Mouse (Mus musculus): ENCODE data around the gene Haghl.
"Not testable (repeated sequence)": the region's sequence is repeated elsewhere in the genome, so short reads cannot be mapped to it uniquely, and the experiment has no call there.

Haghl gene

DNA sequence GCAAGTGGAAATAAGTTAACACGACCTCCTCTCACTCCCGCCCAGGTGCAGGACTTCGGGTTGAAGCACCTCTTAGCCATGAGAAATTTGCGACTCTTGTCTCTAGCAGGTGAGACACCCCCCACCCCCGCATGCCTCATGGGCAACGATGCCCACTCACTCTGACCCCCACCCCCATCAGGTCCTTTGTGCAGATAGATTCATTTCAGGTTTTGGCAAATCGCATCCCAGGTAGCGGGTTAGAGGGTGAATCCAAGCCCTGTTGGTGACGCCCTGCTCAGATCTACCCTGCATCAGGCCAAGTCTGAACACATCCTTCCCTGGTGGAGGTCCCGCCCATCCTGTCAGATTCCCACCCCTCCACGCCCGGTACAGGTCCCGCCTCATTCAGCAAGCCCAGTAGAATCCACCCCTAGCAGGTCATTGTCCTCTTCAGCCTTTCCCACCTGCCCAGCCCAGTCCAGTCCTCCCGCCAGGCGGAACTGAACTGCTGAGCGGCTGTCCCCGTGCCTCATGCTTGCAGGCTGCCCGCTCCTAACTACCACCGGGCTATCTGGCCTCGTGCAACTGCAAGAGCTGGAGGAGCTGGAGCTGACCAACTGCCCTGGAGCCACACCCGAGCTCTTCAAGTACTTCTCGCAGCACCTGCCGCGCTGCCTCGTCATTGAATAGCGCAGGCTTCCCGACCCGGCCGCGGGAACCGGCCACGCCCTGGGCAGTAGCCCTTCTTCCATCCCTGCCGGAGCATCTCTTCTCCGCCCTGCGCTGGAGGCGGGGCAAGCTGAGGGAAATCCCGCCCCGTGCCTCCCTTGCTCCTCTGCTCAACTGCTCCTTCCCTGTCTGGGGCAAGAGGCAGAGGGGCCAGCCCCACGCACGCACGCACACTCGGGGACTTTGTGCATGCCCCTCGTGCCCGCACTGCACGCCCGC, 33.6 kb upstream of the Haghl start:
- DNase-seq (ENCODE audit: low read depth, low spot score), result no peak

DNA sequence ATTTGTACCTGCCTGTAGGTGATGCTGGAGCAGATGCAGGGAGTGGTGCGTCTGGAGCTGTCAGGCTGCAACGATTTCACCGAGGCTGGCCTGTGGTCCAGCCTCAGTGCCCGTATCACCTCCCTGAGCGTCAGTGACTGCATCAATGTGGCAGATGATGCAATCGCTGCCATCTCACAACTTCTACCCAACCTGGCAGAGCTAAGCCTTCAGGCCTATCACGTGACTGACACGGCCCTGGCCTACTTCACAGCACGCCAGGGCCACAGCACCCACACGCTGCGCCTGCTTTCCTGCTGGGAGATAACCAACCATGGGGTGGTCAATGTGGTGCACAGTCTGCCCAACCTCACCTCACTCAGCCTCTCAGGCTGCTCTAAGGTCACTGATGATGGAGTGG, 32.2 kb upstream of the Haghl start:
- no peak for DNase-seq (ENCODE audit: low read depth, low spot score)

DNA sequence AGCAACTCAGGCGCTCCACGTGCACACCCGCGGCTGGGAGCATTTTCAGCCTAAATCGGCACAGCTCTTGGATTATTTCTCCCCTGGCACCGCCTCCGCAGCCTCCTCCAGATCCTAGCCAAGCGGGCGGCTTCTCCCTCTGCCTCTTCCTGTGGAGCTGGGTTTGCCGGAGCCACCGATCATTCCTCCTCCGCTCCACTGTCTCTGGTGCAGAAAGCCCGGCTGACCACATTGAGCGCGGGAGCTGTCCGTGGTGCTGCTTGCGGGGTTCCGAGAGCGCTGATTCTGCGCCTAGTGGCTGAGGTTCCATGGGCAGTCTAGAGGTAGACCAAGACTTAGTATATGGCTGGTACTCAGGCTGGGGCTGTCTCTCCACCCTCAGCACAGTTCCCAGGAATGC, 28.0 kb upstream of the Haghl start:
- DNase-seq (ENCODE audit: low read depth, low spot score), result peak; percentile 75

DNA sequence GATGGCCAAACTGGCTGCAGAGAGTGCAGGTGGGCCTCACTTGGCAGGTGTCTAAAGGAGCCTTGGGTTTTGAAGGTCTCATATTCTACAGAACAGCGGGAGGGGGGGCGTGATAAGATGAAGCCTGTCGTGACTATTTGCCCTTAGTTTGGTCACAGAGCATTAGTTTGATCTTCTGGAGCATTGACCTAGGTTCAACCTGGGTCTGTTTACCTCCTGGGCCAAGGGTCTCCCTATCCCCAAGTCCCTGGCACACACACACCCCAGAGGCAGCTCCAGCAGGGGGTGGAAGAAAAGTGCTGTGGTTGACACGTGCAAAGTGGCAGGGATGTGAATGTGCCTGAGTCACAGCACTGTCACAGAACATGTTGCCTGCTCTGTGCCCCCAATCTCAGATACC, 25.4 kb upstream of the Haghl start:
- no peak for DNase-seq (ENCODE audit: low read depth, low spot score)

DNA sequence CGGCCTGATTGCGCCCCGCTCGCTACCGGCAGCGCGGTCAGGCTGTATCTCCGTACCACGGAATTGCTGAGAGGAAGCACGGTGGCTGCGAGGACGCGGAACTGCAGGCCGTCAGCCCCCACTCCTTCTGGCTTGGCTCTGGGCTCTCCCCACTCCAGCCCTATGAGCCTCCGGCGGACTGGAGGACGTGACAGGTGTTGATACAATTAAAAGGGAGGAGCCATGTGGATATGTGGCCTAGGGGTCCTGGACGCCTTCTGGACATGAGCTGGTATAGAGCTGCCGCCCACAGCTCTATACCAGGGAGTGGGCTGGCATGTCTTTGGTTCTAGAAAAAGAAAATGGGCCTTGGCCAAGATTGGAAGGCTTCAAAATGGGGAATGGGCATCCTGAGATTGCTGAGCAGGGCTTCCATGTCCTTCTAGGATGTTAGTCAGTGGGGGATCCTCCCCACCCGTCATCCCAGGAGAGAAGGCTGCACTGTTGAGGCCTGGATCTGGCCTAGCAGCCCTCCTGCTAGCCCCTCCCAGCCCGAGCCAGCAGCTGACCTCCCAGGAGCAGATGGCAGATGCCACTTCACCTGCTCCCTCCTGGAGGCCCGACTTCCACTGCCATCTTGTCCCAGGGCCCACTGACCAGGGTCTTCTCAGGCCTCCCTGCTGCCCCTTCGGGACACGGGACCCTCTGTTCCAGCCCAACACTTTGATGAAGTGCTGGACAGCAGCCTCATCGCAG, 24.3 kb upstream of the Haghl start:
- no peak for DNase-seq (ENCODE audit: low read depth, low spot score)

DNA sequence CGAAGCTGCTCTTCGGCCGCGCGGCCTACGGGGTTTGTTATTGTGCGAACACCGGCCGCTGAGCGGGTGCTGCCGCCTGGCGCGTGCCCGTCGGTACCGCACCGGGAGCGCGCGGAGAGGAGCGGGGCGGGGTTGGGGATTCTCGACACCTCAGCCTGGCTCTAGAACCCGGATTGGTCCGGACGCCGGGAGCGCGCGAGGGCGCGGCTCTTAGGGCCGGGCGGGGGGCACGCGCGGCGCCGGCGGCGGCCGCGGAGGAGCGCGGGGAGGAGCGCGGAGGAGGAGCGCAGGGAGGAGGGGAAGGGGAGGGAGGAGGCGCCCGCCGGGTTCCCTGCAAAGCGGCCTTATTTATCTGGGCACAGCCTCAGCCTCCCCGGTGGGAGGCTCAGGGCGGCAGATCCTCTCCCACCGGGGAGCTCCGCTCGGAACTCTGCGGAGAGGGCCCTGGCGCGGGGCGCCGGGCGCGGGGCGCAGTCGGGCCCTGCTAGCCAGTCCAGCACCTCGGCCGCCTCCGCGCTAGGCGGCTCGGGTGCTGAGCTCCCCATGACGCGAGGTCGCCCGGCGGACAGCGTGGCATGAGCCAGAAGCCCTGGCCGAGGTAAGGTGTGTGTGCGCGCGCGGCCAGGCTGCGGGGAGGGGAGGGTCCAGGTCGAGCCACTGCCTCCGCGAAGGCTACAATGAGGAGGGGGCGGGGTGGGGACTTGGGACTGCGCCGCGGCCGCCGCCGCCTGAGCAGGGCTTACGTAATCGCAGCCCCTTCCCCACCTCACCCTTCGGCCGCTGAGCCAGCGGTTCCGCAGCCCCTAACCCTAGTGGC, 23.5 kb upstream of the Haghl start, which contains the start of gene Fbxl16:
Gene Fbxl16 (plus strand): TSS at position 297 of the 817 bp plus-strand sequence.
- no peak for DNase-seq (ENCODE audit: low read depth, low spot score)

DNA sequence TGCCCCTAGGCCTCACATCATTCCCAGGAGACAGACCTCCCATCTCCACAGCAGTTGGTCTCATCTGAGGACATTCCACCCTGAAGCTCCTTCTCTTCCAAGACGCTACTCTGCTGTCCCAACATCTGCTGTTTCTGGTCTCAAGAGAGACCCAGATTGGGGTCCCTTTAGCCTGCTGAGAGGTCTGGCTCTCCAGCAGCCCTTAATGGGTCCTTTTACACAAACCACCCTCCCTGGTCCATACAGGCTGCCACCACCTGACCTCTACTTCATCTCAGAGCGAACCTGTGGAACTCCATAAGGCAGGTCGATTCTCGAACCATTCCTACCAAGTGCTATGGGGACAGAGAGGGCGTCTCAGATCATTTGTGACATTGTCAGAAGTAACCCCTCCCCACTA, 22.6 kb upstream of the Haghl start:
- DNase-seq (ENCODE audit: low read depth, low spot score), result no peak

DNA sequence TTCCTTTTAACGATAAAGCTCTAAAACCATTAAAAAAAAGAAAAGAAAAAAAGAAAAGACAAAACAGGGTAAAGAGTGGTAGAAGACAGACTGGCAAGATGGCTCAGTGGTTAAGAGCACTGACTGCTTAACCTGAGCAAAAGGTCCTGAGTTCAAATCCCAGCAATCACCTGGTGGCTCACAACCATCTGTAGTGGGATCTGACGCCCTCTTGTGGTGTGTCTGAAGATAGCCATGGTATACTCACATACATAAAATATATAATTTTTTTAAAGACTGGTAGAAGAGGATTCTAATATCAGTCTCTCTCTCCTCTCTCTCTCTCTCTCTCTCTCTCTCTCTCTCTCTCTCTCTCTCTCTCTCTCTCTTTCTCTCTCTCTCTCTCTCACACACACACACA, 22.0 kb upstream of the Haghl start:
- DNase-seq (ENCODE audit: low read depth, low spot score), result not testable (repeated sequence)

DNA sequence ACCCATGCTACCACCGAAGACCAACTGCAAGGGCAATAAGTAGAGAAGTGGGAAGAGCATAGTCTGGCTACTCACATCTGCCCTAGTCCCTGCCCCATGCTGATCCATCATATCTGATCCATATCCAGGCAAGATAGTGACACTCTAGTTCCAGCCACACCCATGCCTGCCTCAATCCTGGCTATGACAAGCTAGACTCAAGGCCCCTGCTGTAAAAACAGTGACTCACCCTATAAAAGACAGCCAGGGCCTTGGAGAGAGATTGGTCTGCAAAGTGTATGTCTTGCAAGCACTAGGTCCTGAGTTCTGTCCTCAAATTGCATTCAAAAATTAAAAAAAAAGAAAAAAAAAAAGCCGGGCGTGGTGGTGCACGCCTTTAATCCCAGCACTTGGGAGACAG, 21.0 kb upstream of the Haghl start:
- peak; percentile 69 for DNase-seq (ENCODE audit: low read depth, low spot score)

DNA sequence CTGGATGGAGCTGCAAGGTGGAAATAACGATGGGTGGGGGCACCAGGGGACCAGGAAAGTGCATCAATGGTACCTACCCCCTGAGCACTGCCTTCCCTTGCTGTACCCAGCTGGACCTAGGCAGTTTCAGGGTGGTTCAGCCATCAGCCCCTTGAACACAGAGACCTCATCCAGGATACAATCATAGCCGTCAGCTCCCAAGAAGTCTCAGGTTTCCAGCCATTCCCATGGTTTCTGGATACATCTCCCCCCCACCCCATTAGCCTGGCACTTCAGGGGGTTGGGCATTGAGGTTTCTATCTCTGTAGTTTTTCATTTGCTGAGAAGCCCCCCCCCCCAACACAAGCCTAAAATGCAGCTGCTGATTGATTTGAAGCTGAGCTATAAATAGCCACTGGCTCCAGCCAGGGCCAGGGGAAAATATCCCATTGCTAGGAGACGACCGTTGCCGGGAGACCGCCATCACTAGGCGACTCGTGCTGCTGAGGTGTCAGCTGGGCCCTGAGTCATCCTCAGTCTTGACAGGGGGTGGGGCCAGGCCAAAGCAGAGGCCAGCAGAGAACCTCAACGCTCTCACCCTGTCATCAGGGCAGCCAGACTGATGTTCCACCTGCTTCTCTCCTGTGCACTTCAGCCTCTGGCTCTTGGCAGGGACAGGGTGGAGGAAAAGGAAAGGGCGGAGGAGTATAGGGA, 17.5 kb upstream of the Haghl start:
- DNase-seq (ENCODE audit: low read depth, low spot score), result peak; percentile 92

DNA sequence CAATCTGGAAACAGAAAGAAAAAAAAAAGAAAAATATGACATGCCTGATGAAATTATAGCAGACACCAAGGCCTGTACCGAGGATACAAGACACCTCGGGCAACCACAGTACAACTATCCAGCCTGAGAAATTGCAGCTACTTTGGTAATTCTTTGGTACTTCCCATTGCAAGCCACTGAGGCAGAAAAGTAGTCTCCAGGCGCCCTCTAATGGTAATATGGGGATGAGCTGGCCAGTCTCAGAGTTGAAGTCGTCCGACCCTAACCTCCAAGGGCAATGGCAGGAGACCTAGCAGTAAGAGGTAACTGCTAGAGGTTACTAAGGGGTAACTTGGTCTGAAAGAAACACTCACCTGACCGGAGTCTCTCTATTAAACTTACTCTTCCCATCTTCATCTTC, 15.6 kb upstream of the Haghl start:
- DNase-seq (ENCODE audit: low read depth, low spot score), result peak; percentile 89

DNA sequence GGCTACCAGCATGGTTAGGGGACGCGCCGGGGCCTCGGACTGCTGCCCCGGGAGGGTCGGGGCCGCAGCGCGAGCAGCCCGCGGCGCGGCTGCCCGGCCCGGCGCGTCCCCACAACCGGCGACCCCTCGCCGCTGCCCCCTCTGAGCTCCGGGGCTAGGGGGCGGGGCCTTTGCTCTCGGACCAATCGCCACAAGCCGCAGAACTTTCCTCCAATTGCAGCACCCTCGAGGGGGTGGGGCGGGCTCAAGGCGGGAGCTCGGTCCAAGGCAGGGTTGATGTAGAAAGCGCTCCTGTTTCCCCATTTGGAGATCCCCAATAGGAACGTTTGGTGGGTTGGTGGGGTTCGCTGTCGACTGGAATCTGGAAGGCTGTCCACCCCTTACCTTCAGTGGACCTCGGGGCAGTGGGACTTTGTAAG, 11.5 kb upstream of the Haghl start, which contains the start of gene Metrn:
Gene Metrn (minus strand): TSS at position 186 of the 419 bp plus-strand sequence.
- DNase-seq (ENCODE audit: low read depth, low spot score), result peak; percentile 87

DNA sequence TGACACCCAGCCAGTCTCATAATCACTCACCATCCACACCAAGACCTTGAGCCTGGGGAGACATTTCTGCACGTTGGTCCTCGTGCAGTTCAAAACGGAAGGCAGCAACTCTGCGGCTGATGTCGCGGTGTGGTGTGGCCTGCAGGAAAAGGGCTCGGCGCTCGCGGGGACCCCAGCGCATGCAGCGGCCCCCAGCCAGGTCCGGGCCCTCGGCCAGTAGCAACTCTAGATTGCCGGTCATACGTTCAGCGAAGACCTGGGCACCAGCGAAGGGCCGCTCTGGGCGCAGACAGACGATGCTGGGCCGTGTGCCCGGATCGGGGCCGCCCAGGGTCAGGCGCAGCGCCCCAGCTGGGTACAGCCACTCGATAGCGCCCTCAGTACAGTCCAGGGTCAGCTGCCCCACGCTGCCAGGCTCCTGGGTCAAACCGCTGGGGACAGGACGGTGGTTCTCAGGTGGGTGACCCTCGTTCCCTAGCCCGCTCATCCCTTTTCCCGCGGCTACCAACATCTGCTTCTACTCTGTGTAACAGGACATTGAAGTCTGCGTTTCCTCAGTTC, 10.8 kb upstream of the Haghl start:
- DNase-seq (ENCODE audit: low read depth, low spot score), result no peak

DNA sequence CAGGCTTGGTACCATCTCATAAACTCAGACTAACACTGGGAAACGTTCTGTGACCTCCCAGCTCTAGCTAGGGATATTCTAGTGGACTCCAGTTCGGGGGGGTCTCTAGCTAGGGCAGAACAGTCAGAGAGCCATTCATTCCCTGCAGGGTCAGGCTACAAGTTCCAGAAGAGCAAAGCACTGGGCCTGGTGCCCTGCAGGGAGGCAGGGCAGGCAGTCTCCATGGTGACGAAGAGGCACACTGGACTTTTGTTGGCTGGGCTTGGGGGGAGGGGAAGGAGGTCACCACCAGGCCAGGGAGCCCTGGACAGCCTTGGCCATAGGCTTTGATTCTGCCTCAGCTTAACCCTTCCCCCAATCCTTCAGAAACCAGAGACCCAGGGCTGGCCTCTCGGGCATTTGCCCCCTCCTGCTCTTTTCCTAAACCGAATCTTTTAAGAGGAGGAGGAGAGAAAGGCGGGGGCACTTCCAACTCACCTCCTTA, 10.2 kb upstream of the Haghl start, which contains the start of gene AC134908.4:
Gene AC134908.4 (minus strand): TSS at position 51 of the 484 bp plus-strand sequence.
- peak; percentile 47 for DNase-seq (ENCODE audit: low read depth, low spot score)

DNA sequence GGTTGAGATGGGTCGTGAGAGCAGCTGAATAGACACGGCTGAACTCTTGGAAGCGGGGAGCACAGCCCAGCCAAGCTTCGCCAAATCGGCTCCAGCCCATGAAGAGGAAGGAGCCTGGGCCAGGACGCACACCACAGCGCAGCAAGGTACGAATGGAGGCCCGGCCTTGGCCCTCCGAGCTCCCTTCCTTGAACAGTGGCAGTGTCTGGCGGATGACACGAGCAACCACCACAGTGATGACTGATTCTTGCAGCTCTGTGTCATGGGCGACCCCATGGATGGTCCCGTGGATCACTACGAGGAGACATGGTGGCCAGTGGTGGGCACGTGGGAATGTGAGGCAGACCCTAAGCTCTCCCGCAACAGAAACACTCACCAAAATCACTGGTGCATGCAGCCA, 9.5 kb upstream of the Haghl start:
- no peak for DNase-seq (ENCODE audit: low read depth, low spot score)

DNA sequence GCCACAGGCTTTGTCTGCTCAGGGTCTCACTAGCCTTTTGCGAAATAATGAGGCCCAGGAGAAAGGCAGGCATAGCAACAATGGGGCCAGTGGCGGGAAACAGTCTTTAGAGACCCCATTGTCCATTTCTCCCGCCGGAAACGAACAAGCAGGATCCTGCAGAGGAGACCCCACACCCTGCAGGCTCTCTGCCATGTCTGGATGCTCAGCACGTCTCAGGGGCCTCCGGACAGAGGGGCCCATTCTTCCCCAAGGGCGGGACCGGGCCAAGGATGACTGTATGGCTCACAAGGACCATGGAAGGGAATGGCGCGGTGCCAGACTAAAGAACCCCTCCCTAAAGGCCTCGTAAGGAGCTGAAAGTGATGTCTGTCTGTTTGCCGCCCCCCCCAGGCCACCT, 8.7 kb upstream of the Haghl start:
- no peak for DNase-seq (ENCODE audit: low read depth, low spot score)

DNA sequence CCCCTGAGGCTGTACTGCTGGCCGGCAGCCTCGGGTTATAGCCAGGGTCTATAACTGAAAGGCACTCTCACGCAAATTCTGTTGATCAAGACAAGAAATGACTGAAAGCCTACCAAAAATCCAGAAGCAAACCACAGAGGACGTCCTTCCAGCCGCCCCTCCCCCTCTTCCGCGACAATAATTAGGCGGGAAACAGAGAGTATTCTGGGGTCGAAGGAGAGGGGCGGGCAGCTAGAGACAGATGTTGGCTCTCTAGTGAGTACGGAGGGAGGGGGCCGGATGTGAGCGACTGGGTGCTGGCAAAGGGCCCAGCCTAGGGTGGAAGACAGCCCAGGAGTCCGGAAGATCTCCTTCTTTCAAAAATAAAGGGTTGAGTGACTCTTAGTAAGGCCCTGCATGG, 7.1 kb upstream of the Haghl start, which contains the start of gene Fam173a:
Gene Fam173a (minus strand): TSS at position 287 of the 400 bp plus-strand sequence.
- DNase-seq (ENCODE audit: low read depth, low spot score), result peak; percentile 76

DNA sequence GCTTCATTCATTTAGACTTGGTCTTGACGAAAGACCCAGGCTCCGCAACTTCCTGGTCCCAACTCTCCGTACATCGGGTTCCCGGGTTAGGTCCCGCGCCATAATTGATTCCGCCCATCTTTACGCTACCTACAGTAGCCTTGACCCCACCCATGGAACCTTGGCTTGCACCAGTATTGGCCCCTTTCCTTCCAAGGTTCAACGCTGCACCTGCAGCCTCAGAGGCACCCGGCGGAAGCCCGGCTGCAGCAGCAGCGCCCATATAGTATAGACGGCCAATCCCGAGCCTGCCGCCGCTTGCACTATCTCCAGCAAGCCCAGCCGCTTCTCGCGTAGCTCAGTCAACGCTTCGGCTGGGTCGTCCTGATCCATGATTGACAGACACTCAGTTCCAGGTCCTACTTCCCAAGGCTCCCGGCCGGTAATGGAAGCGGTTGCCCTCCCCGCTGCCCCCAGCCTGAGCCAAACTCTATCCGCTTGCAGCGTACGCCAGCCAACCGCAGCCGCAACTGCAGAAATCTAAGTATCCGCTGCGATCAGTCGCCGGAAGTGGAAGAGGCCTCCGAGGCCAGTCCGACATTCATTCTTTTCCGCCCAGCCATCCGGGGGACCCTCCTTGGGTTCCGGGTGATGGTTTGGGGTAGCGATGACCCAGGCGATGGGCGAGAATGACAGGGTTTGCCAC, 6.5 kb upstream of the Haghl start:
- DNase-seq (ENCODE audit: low read depth, low spot score), result peak; percentile 89

DNA sequence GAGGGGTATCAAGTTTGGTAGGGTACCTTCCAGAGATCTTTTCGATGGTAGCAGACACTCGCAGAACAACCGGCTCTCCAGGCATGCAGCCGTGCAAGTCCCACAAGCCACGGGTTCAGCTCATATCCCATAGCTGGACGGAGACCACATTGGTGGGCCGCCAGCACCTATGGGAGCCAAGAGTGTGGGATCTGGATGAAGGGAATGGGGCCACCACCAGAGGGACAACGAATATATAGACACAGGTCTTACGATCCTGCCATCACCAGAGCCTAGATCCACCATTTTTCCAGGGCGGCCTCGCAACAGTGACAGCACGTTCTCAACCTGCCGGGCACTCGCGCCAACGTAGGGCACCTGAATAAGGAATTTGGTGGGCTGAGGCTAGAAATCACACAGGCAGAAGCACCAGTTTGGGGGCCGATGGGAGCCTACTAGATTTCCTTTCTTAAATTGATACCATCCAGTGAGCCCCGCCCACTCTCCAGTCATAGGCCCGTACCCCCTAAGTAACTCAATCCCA, 5.9 kb upstream of the Haghl start:
- DNase-seq (ENCODE audit: low read depth, low spot score), result peak; percentile 50
